Mouse (Mus musculus): ENCODE results near the gene Adap2. TPM values are rescaled to one million over a fixed set of nuclear protein-coding genes. Genes with fewer than 3 reads are reported as not detected.

Adap2 gene
- polyA plus RNA-seq (2011; ENCODE audit: insufficient read length, low read depth, missing spikeins) = not detected in 2 replicates

GRCm38 (mm10) chr11:80153857-80154495, at the start of gene Adap2:
Adap2 (plus strand) TSS chr11:80154105.
- H3K4me3 ChIP-seq (ENCODE audit: insufficient read depth, low read length) = peak within 1 kb of the TSS; percentile 35

GRCm38 (mm10) chr11:80104407-80104806, 49.5 kb upstream of the Adap2 start:
- H3K4me1 ChIP-seq (ENCODE audit: control insufficient read depth, insufficient read depth, low read length) = no peaks in the 10 kb centered on the region
- no peak overlapping the region for H3K27ac ChIP-seq (ENCODE audit: insufficient read depth, low read length)
- TF ChIP-seq CTCF (IDR thresholded peaks at IDR 0.05; ENCODE audit: borderline replicate concordance, insufficient read depth, low read length) (no peak), POLR2A (IDR thresholded peaks at IDR 0.05; ENCODE audit: low read depth, low read length) (no peak)
- H3K4me3 ChIP-seq (ENCODE audit: insufficient read depth, low read length) = no peak overlapping the region

More at GRCm38 (mm10) chr11:80153857-80154495, at the start of gene Adap2:
- Histone ChIP-seq H3K4me1 (ENCODE audit: control insufficient read depth, insufficient read depth, low read length) (peaks cover 6% of the 10 kb centered on the region; the same call in 1 of the 2 replicates), H3K27ac (ENCODE audit: insufficient read depth, low read length) (0 out of 2 replicates have a peak within 1 kb of the TSS, but pooled peaks have one; percentile 24)
- no peak for TF ChIP-seq CTCF (IDR thresholded peaks at IDR 0.05; ENCODE audit: borderline replicate concordance, insufficient read depth, low read length)
- TF ChIP-seq POLR2A (IDR thresholded peaks at IDR 0.05; ENCODE audit: low read depth, low read length) = peak; percentile 35; the same call in 1 of the 2 replicates

- no peak overlapping the region for H3K27ac ChIP-seq (ENCODE audit: insufficient read depth, low read length)
- H3K4me1 ChIP-seq (ENCODE audit: control insufficient read depth, insufficient read depth, low read length) = no peaks in the 10 kb centered on the region
- no peak overlapping the region for H3K4me3 ChIP-seq (ENCODE audit: insufficient read depth, low read length)
- no peak for TF ChIP-seq POLR2A (IDR thresholded peaks at IDR 0.05; ENCODE audit: low read depth, low read length)
- TF ChIP-seq CTCF (IDR thresholded peaks at IDR 0.05; ENCODE audit: borderline replicate concordance, insufficient read depth, low read length) = no peak
Observed at GRCm38 (mm10) chr11:80116411-80116810, 37.5 kb upstream of the Adap2 start.

- TF ChIP-seq CTCF (IDR thresholded peaks at IDR 0.05; ENCODE audit: borderline replicate concordance, insufficient read depth, low read length) (no peak), POLR2A (IDR thresholded peaks at IDR 0.05; ENCODE audit: low read depth, low read length) (no peak)
- peaks cover 2% of the 10 kb centered on the region; the same call in 1 of the 2 replicates for H3K4me1 ChIP-seq (ENCODE audit: control insufficient read depth, insufficient read depth, low read length)
- H3K27ac ChIP-seq (ENCODE audit: insufficient read depth, low read length) = no peak overlapping the region
- no peak overlapping the region for H3K4me3 ChIP-seq (ENCODE audit: insufficient read depth, low read length)
Observed at GRCm38 (mm10) chr11:80132050-80132449, 21.9 kb upstream of the Adap2 start.

GRCm38 (mm10) chr11:80134744-80135143, 19.2 kb upstream of the Adap2 start:
- TF ChIP-seq CTCF (IDR thresholded peaks at IDR 0.05; ENCODE audit: borderline replicate concordance, insufficient read depth, low read length) (no peak), POLR2A (IDR thresholded peaks at IDR 0.05; ENCODE audit: low read depth, low read length) (no peak)
- Histone ChIP-seq H3K4me3 (ENCODE audit: insufficient read depth, low read length) (no peak overlapping the region), H3K4me1 (ENCODE audit: control insufficient read depth, insufficient read depth, low read length) (peaks cover 2% of the 10 kb centered on the region; the same call in 1 of the 2 replicates), H3K27ac (ENCODE audit: insufficient read depth, low read length) (no peak overlapping the region)

- peaks cover 2% of the 10 kb centered on the region for H3K4me1 ChIP-seq (ENCODE audit: control insufficient read depth, insufficient read depth, low read length)
- no peak overlapping the region for H3K4me3 ChIP-seq (ENCODE audit: insufficient read depth, low read length)
- TF ChIP-seq POLR2A (IDR thresholded peaks at IDR 0.05; ENCODE audit: low read depth, low read length) = no peak
- no peak for TF ChIP-seq CTCF (IDR thresholded peaks at IDR 0.05; ENCODE audit: borderline replicate concordance, insufficient read depth, low read length)
- H3K27ac ChIP-seq (ENCODE audit: insufficient read depth, low read length) = no peak overlapping the region; the same call in 1 of the 2 replicates
Observed at GRCm38 (mm10) chr11:80135954-80136683, 17.8 kb upstream of the Adap2 start.

- H3K4me3 ChIP-seq (ENCODE audit: insufficient read depth, low read length) = no peak overlapping the region
- TF ChIP-seq POLR2A (IDR thresholded peaks at IDR 0.05; ENCODE audit: low read depth, low read length) (no peak), CTCF (IDR thresholded peaks at IDR 0.05; ENCODE audit: borderline replicate concordance, insufficient read depth, low read length) (no peak)
- H3K4me1 ChIP-seq (ENCODE audit: control insufficient read depth, insufficient read depth, low read length) = peaks cover 2% of the 10 kb centered on the region
- H3K27ac ChIP-seq (ENCODE audit: insufficient read depth, low read length) = no peak overlapping the region
Observed at GRCm38 (mm10) chr11:80136786-80137185, 17.1 kb upstream of the Adap2 start.

GRCm38 (mm10) chr11:80137773-80138172, 16.1 kb upstream of the Adap2 start:
- Histone ChIP-seq H3K4me1 (ENCODE audit: control insufficient read depth, insufficient read depth, low read length) (peaks cover 2% of the 10 kb centered on the region), H3K27ac (ENCODE audit: insufficient read depth, low read length) (no peak overlapping the region), H3K4me3 (ENCODE audit: insufficient read depth, low read length) (no peak overlapping the region)
- TF ChIP-seq CTCF (IDR thresholded peaks at IDR 0.05; ENCODE audit: borderline replicate concordance, insufficient read depth, low read length) (no peak), POLR2A (IDR thresholded peaks at IDR 0.05; ENCODE audit: low read depth, low read length) (no peak)

- Histone ChIP-seq H3K27ac (ENCODE audit: insufficient read depth, low read length) (peak within 1 kb of the TSS; percentile 45), H3K4me1 (ENCODE audit: control insufficient read depth, insufficient read depth, low read length) (no peaks in the 10 kb centered on the region; the same call in none of the 2 replicates), H3K4me3 (ENCODE audit: insufficient read depth, low read length) (peak within 1 kb of the TSS; percentile 86)
- TF ChIP-seq POLR2A (IDR thresholded peaks at IDR 0.05; ENCODE audit: low read depth, low read length) = peak; percentile 93
- no peak for TF ChIP-seq CTCF (IDR thresholded peaks at IDR 0.05; ENCODE audit: borderline replicate concordance, insufficient read depth, low read length)
Observed at GRCm38 (mm10) chr11:80141825-80142521, 11.9 kb upstream of the Adap2 start, which contains the start of gene Tefm. Tefm (minus strand) TSS chr11:80142175.
